Mouse (Mus musculus) heart, embryonic 16.5 days (tissue): ENCODE results near the gene Selenoh. TPM values are rescaled to one million over a fixed set of nuclear protein-coding genes. Genes with fewer than 3 reads are reported as not detected.

Experiments used
- ATAC-seq: fragments of 200-750 bp; cut with Nextera tagmentation; replicated peaks from 2 replicates; pipeline ENCODE4 v1.8.0; 2017; ENCODE audit warnings: moderate number of reproducible peaks; ENCODE audit not compliant: insufficient read depth, low FRiP score; ENCODE audit errors: extremely low read depth
- H3K27ac ChIP-seq: fragments of 300-500 bp; sonication (generic); 2 replicates; pipeline ENCODE4 v1.5.1; 2014; ENCODE audit warnings: mild to moderate bottlenecking, low read length, control low read depth, moderate library complexity
- H3K27me3 ChIP-seq: fragments of 300-500 bp; sonication (generic); 2 replicates; pipeline ENCODE4 v1.6.1; 2014; ENCODE audit warnings: low read length, mixed read lengths; ENCODE audit not compliant: control insufficient read depth, insufficient read depth
- H3K36me3 ChIP-seq: fragments of 300-500 bp; sonication (generic); 2 replicates; pipeline ENCODE4 v1.6.1; 2014; ENCODE audit not compliant: control insufficient read depth, insufficient read depth
- H3K4me1 ChIP-seq: fragments of 300-500 bp; sonication (generic); 2 replicates; pipeline ENCODE4 v1.6.1; 2014; ENCODE audit warnings: low read length, mixed read lengths; ENCODE audit not compliant: control insufficient read depth, insufficient read depth
- H3K4me2 ChIP-seq: fragments of 300-500 bp; sonication (generic); 2 replicates; pipeline ENCODE4 v1.6.1; 2014; ENCODE audit warnings: low read depth, mild to moderate bottlenecking, control low read depth, low read length
- H3K4me3 ChIP-seq: fragments of 300-500 bp; sonication (generic); 2 replicates; pipeline ENCODE4 v1.5.1; 2014; ENCODE audit warnings: mild to moderate bottlenecking, control low read depth, low read length
- H3K9ac ChIP-seq: fragments of 300-500 bp; sonication (generic); 2 replicates; pipeline ENCODE4 v1.6.1; 2014; ENCODE audit warnings: low read length, control low read depth
- H3K9me3 ChIP-seq: fragments of 300-500 bp; sonication (generic); replicated peaks from 2 replicates; pipeline ENCODE4 v1.6.1; 2016; ENCODE audit warnings: low read length; ENCODE audit not compliant: control insufficient read depth
- WGBS: fragments of 180-500 bp; shearing (Covaris S2); extraction: QIAGEN DNeasy Blood & Tissue Kit; methylation state at CpG from one replicate; pipeline ENCODE4 v1.1.7; 2014; 5-methylcytosine and 5-hydroxymethylcytosine counted together
- polyA plus RNA-seq: library from polyadenylated mRNA; unstranded; fragments of >200 nt; fragmentation: Nextera tagmentation; extraction: Ambion mirVana; gene quantifications from 2 replicates; pipeline ENCODE4 v1.2.1, GENCODE M21; 2015

Selenoh gene
- polyA plus RNA-seq: 187 and 195 TPM in 2 replicates

DNA sequence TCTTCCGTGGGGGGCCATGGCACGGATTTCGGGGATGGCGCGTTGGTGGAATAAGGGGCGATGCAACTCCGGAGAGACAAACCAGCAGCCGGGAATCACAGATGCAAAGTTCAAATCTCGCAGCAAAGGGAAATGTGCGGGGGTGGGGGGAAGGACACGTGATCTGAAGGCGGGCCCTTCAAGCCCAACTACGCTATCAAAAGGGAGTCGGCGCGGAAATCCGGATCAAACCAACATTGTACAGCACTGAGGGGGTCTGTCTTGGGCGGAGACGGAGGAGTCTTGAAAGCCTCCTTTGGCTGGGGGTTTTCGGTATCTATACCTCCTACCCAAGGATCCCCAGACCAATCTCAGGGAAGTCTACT is at the start of gene Selenoh:
TSS of gene Selenoh (minus strand) at position 202 of the 365 bp plus-strand sequence.
- WGBS: 0% methylated on average over 20 of the region's 20 CpGs

GRCm38 (mm10) chr2:84717357-84717756 is 46.8 kb upstream of the Selenoh start:
- Histone ChIP-seq H3K4me1 (peaks cover 20% of the 10 kb centered on the region), H3K4me3 (no peak overlapping the region), H3K36me3 (0 out of 2 replicates have a peak, but pooled peaks cover 3% of the 10 kb centered on the region), H3K4me2 (no peak overlapping the region), H3K27me3 (no peaks in the 10 kb centered on the region), H3K9me3 (no peaks in the 10 kb centered on the region), H3K9ac (no peak overlapping the region), H3K27ac (no peak overlapping the region)
- no peak for ATAC-seq
- WGBS: 89% methylated on average over 4 of the region's 4 CpGs

More for the DNA sequence above, at the start of gene Selenoh:
- no peaks in the 10 kb centered on the region for H3K27me3 ChIP-seq
- no peaks in the 10 kb centered on the region for H3K9me3 ChIP-seq
- H3K4me2 ChIP-seq: peak within 1 kb of the TSS; percentile 85
- H3K27ac ChIP-seq: peak within 1 kb of the TSS; percentile 94
- H3K4me3 ChIP-seq: peak within 1 kb of the TSS; percentile 99
- H3K36me3 ChIP-seq: peaks cover 22% of the 10 kb centered on the region
- H3K9ac ChIP-seq: peak within 1 kb of the TSS; percentile 98
- peak; percentile 92 for ATAC-seq
- H3K4me1 ChIP-seq: peaks cover 14% of the 10 kb centered on the region

- Histone ChIP-seq H3K9ac (peak overlapping the region; percentile 79), H3K4me1 (peaks cover 23% of the 10 kb centered on the region), H3K9me3 (no peaks in the 10 kb centered on the region), H3K4me2 (peak overlapping the region; percentile 61), H3K27ac (peak overlapping the region; percentile 99), H3K36me3 (0 out of 2 replicates have a peak, but pooled peaks cover 3% of the 10 kb centered on the region), H3K27me3 (no peaks in the 10 kb centered on the region), H3K4me3 (peak overlapping the region; percentile 95)
- ATAC-seq: no peak
- 22% methylated on average over 9 of the region's 9 CpGs for WGBS
Measured at GRCm38 (mm10) chr2:84716423-84717355, 46.1 kb upstream of the Selenoh start.

DNA sequence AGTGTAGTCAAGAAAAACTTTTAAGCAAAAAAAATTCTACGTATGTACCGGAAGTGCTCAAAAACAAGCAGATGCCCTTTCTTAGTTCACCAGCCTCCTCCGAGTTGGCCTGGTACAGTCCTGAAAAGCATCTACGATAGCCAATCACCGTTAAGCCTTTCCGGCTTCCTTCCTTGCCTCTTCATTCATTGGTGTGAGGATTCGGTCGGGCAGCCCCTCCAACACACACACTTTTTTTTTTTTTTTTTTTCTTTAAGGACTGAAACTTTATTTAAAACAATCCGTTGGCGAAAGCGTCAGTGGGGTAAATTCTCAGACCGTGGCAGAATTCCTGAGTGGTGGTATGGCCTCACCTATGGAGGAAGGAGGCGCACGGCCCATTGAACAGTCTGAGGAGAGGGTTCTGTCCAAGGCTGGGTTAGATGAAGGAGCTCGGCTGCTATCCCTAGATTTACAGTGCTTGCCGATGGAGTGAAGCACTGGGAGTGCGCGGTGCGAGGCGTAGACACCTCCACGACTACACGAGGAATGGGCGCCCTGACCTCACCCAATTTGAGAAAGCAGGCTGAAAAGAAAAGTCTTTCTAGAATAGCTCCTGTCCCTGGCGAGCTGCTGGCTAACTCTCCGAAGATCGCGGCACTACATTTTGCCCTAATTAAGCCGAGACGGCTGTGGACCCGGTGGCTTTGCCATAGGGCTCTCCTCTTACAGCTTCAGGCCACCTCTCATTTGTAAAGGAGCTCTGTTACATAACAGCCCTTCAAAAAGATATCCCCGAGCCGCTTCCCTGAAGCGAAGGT is 45.2 kb upstream of the Selenoh start:
- Histone ChIP-seq H3K4me1 (peaks cover 23% of the 10 kb centered on the region), H3K9me3 (no peaks in the 10 kb centered on the region), H3K36me3 (peaks cover under 1% of the 10 kb centered on the region; the same call in 1 of the 2 replicates), H3K27ac (peak overlapping the region; percentile 99), H3K27me3 (no peaks in the 10 kb centered on the region), H3K4me3 (peak overlapping the region; percentile 95), H3K9ac (peak overlapping the region; percentile 79), H3K4me2 (peak overlapping the region; percentile 61)
- under 1% methylated on average over 33 of the region's 33 CpGs for WGBS
- peak; percentile 93 for ATAC-seq

DNA sequence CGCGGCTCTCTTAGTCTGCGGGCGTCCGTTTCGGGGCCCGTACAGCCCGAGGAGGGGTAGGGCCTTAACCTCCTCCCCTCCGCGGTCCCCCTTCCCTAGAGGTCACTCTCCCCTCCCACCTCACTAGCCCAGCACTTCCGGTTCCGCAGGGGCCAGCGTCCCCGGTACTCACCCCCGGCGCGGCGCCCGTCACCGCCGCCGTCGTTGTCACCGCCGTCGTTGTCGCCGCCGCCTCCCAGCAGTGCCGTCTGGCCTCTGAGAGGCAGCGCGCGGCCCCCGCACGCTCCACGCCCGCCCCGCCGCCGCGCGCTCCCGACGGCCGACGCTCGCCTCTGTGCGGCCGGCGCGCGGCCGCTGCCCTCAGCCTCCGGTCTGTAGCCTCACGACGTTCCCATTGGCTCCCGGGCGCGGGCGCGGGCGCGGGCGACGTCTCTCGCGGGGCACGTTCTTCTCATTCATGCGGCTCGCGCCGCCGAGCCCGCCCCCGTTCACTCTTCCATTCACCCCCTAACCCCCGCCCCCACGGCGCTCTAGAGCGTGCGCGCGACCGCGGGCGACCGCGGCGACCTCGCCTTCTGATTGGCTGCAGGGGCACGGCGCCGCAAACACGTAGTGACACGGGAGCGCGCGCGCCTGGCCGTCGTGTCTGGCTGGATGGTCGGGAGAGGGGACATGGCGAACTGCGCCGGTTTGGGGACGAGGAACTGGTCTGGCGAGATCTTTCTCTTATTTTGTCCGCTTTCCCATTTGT is 44.4 kb upstream of the Selenoh start, which contains the start of gene Zdhhc5:
TSS of gene Zdhhc5 (minus strand) at position 370 of the 751 bp plus-strand sequence.
- Histone ChIP-seq H3K9ac (peak within 1 kb of the TSS; percentile 99), H3K27ac (peak within 1 kb of the TSS; percentile 99), H3K9me3 (no peaks in the 10 kb centered on the region), H3K4me2 (peak within 1 kb of the TSS; percentile 73), H3K27me3 (no peaks in the 10 kb centered on the region), H3K4me3 (peak within 1 kb of the TSS; percentile 95), H3K36me3 (peaks cover 8% of the 10 kb centered on the region), H3K4me1 (peaks cover 23% of the 10 kb centered on the region)
- peak; percentile 91 for ATAC-seq
- under 1% methylated on average over 93 of the region's 107 CpGs for WGBS

DNA sequence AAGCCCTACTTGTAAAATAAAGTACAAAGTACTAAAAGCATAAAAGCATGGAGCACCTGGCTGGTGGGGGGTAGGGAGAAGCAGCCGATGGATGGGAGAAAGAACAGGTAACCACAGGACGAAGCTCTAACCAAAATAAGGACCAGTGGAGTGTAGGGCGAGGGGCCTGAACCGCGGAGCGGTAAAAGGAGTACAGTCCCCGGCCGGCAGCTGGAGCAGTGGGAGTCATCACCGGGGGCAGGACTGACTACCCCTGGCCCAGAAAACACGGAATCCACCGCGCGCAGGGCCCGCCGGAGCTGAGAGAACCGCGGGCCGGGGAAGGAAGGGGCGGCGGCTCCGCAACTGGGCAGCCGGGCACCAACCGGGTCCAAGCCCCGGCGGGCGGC is 43.8 kb upstream of the Selenoh start:
- WGBS: 0% methylated on average over 26 of the region's 26 CpGs
- no peaks in the 10 kb centered on the region for H3K27me3 ChIP-seq
- no peak; the same call in 1 of the 2 replicates for ATAC-seq
- H3K4me2 ChIP-seq: peak overlapping the region; percentile 73
- peak overlapping the region; percentile 99 for H3K27ac ChIP-seq
- H3K9ac ChIP-seq: peak overlapping the region; percentile 99
- no peaks in the 10 kb centered on the region for H3K9me3 ChIP-seq
- peak overlapping the region; percentile 95 for H3K4me3 ChIP-seq
- peaks cover 11% of the 10 kb centered on the region for H3K36me3 ChIP-seq
- H3K4me1 ChIP-seq: peaks cover 23% of the 10 kb centered on the region

DNA sequence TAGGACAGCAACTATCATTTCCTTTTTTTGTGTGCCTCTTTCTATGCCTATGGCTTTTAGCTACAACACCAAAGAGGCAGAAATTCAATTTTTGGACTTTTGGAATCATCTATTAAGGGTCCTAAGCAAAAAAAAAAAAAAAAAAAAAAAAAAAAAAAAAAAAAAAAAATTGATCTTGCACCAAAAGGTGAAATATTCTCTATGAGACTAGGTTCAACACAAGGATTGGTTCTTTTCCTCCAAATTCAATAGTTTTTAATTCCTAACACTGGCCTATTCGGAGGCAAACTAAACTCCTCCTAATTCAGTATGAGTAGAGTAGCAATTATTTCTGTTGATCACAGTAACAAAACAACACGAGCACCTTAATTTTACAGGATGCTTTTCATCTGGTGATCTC is 41.3 kb upstream of the Selenoh start:
- peaks cover 11% of the 10 kb centered on the region for H3K36me3 ChIP-seq
- H3K4me3 ChIP-seq: no peak overlapping the region
- no peak for ATAC-seq
- no peak overlapping the region for H3K27ac ChIP-seq
- no peak overlapping the region for H3K9ac ChIP-seq
- H3K9me3 ChIP-seq: no peaks in the 10 kb centered on the region
- peaks cover 18% of the 10 kb centered on the region for H3K4me1 ChIP-seq
- H3K4me2 ChIP-seq: no peak overlapping the region
- H3K27me3 ChIP-seq: no peaks in the 10 kb centered on the region
- WGBS: 86% methylated on average over 2 of the region's 2 CpGs

DNA sequence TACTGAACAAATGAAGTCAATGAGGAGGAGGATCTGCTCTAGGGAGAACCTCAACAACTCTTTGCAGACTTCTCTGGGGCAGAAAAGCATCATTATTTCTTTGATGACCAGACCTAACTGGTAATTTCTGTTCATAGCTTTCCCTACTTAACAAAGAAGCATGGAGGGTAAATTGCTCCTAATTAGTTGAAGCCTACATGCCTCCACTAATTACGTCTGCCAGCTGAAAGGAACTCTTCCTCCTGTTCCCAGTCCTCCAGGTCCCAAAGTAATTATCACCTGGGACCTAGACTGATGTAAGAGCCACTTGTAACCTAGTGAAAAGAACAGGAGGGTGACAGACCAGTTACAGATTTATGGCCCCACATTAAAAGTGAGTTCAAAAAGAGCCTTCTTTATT is 37.0 kb upstream of the Selenoh start:
- Histone ChIP-seq H3K4me1 (peaks cover 5% of the 10 kb centered on the region), H3K36me3 (peaks cover 13% of the 10 kb centered on the region), H3K9me3 (no peaks in the 10 kb centered on the region), H3K4me3 (no peak overlapping the region), H3K27me3 (no peaks in the 10 kb centered on the region), H3K4me2 (no peak overlapping the region), H3K9ac (no peak overlapping the region), H3K27ac (no peak overlapping the region)
- WGBS: 77% methylated on average over 1 of the region's 1 CpGs
- ATAC-seq: no peak
